Mouse (Mus musculus): ENCODE measurements around the gene E2f2. TPM values are rescaled to one million over a fixed set of nuclear protein-coding genes. Genes with fewer than 3 reads are reported as not detected.

Gene E2f2
- polyA plus RNA-seq, 1 experiment from 2014 or later = 10.7 TPM

DNA sequence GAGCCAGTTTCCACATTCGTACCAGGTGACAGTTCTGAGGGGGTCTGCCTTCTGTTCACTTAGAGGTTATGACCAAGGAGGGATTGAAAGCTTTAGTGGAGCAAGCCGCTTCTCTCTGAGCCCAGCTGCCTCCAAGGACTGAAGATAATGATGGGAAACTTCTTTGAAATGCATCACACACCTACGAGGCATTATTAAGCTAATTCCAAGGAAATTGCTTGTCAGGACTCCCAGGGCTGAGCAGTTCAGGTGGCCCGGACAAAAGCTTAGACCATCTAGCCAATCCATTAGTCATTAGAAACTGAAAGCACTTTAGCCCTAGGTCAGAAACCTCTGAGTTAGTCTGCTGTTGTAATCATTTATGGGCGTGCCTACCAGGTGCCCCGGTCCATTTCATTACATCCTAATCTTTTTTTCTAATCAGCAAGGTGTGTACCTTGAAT is 25.5 kb upstream of the E2f2 start:
- Histone ChIP-seq H3K9ac (replicated peaks) (peak overlapping the region; percentile 83; the same call in 1 of the 2 replicates), H3K36me3 (no peaks in the 10 kb centered on the region), H3K4me1 (peaks cover 75% of the 10 kb centered on the region), H3K4me3 (peak overlapping the region; percentile 75), H3K27me3 (peaks cover 15% of the 10 kb centered on the region; the same call in 1 of the 2 replicates), H3K4me2 (replicated peaks) (peak overlapping the region; percentile 78), H3K9me3 (no peaks in the 10 kb centered on the region), H3K27ac (replicated peaks) (peak overlapping the region; percentile 90)
- 4% methylated on average over 6 of the region's 6 CpGs for WGBS
- ATAC-seq (ENCODE audit: low FRiP score, low read depth) = no peak

DNA sequence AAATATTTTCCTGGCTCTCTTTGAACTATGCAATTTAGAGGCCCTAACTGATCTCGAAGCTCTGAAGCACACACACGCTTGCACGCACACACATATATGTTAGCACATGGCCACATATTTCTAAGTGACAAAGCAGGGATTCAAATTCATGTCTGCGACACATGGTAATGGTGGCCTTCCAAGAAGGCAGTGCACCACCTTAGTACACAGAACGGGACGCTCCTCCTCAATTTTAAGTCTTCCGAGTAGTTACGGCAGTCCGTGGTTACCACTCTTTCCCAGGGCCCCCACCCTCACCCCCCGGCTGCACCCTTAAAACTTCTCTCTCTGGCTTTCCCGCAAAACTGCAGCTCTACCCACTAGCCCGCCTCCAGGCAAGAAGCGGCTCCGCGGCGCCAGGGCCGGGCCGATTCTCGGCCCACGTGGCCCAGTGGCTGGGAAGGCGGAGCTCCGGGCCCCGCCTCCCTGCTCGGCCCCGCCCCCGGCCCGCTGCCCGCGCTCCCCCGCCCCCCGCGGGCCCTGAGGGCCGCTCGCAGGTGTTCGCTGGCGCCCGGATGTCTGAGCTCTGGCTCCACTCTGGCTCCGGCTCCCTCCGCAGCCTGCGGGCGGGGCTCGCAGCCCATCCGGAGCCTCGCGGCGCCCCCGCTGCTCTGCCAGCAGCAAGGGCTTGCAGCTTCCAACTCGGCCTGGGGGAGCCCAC is 24.6 kb upstream of the E2f2 start:
- peaks cover 15% of the 10 kb centered on the region; the same call in 1 of the 2 replicates for H3K27me3 ChIP-seq
- H3K4me1 ChIP-seq = peaks cover 66% of the 10 kb centered on the region
- no peaks in the 10 kb centered on the region for H3K9me3 ChIP-seq
- WGBS = 2% methylated on average over 44 of the region's 48 CpGs
- H3K4me3 ChIP-seq = peak overlapping the region; percentile 43
- peak; percentile 64 for ATAC-seq (ENCODE audit: low FRiP score, low read depth)
- peak overlapping the region; percentile 78 for H3K4me2 ChIP-seq (replicated peaks)
- H3K9ac ChIP-seq (replicated peaks) = peak overlapping the region; percentile 58
- H3K36me3 ChIP-seq = no peaks in the 10 kb centered on the region
- H3K27ac ChIP-seq (replicated peaks) = peak overlapping the region; percentile 67

DNA sequence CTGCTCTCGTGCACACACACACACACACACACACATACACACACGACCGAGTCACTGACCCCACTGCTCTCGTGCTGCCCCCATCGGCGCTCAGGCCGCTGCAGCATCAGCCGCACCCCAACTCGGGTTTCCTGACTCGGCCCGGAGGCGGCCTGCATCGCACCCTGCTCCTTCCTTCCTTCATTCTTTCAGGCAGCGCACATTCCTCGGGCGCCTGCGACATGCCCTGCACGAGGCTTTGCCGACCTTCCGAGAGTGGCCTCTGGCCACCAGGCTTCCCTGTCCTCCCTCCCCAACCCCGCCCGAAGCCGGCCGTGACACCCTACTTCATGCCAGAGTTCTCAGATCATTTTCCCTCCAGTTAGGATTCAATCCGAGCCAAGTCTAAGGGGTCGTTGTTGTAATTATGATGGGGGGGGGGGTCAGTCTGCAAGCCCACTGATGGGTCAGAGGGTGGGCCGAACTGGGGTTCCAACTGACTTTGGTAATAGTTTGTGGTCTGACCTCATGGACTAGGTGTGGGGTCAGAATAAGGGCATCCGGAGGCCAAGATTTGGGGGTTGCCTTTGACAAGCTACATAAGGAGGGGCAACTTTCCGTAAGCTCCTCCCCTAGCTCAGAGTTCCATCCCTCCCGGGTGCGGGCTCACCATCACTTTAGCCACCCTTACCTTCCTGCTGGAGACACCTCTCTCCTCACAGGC is 23.7 kb upstream of the E2f2 start:
- Histone ChIP-seq H3K9ac (replicated peaks) (peak overlapping the region; percentile 58), H3K27ac (replicated peaks) (peak overlapping the region; percentile 67), H3K4me3 (peak overlapping the region; percentile 43), H3K36me3 (no peaks in the 10 kb centered on the region), H3K9me3 (no peaks in the 10 kb centered on the region), H3K4me2 (replicated peaks) (peak overlapping the region; percentile 78), H3K4me1 (peaks cover 58% of the 10 kb centered on the region), H3K27me3 (peaks cover 15% of the 10 kb centered on the region; the same call in 1 of the 2 replicates)
- peak; percentile 14 for ATAC-seq (ENCODE audit: low FRiP score, low read depth)
- WGBS = 9% methylated on average over 31 of the region's 31 CpGs

DNA sequence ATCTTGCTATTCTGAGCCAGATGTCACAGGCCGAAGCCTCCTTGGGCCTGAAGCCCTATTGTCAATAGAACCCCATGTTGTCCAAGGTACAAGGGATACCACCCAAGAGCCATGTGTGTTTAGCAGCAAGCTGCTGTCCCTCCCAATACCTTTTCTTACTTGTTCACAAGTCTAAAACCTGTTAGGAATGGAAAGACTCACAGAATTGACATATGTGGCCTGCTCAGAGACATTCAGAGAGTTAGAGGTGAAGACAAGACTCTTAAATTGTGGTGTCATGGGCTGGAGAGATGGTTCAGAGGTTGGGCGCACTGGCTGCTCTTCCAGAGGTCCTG is 23.2 kb upstream of the E2f2 start:
- no peak for ATAC-seq (ENCODE audit: low FRiP score, low read depth)
- H3K4me2 ChIP-seq (replicated peaks) = no peak overlapping the region
- peak overlapping the region; percentile 67; the same call in 1 of the 2 replicates for H3K27ac ChIP-seq (replicated peaks)
- H3K9ac ChIP-seq (replicated peaks) = no peak overlapping the region
- 74% methylated on average over 2 of the region's 2 CpGs for WGBS
- H3K4me1 ChIP-seq = peaks cover 53% of the 10 kb centered on the region
- no peak overlapping the region for H3K4me3 ChIP-seq
- H3K9me3 ChIP-seq = no peaks in the 10 kb centered on the region
- peaks cover 15% of the 10 kb centered on the region; the same call in 1 of the 2 replicates for H3K27me3 ChIP-seq
- H3K36me3 ChIP-seq = no peaks in the 10 kb centered on the region

DNA sequence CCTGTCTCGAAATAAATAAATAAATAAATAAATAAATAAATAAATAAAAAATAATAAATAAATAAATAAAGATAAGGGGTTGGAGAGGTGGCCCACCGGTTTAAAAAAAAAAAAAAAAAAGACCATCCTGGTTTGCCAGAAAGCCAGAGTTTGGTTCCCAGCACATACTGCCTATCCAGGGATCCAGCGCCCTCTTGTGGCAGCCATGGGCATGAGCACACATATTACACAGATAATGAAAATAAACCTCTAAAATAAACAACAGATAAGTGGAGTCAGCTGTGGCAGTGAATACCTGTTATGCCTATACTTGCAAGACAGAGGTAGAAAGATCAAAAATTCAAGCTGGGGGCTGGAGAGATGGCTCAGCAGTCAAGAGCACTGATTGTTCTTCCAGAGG is 22.5 kb upstream of the E2f2 start:
- Histone ChIP-seq H3K36me3 (no peaks in the 10 kb centered on the region), H3K9ac (replicated peaks) (no peak overlapping the region), H3K4me3 (no peak overlapping the region), H3K27ac (replicated peaks) (0 out of 2 replicates have a peak overlapping the region, but pooled peaks have one; percentile 2), H3K27me3 (peaks cover 18% of the 10 kb centered on the region; the same call in 1 of the 2 replicates), H3K4me1 (peaks cover 46% of the 10 kb centered on the region), H3K9me3 (no peaks in the 10 kb centered on the region), H3K4me2 (replicated peaks) (no peak overlapping the region)
- ATAC-seq (ENCODE audit: low FRiP score, low read depth) = no peak
- 35% methylated on average over 3 of the region's 3 CpGs for WGBS

DNA sequence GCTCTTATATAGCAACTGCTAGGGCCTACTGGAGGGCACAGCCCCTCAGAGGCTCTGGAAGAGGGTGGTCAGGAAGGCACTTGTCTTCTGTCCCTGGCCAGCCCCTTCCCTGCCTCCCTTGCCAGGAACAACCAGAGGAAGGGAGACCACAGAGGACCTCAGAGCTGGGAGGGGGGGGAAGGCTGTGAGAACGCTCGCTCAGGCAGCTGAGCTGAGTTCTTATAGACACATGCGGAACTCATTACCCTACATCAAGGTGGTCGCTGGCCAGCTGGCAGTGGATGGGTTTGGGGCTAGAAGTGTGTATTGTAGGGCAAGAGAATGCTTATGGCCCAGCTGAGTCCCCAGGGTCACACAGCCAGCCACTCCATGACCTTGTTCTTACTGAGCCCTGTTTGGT is 21.6 kb upstream of the E2f2 start:
- Histone ChIP-seq H3K4me3 (no peak overlapping the region), H3K27me3 (peaks cover 15% of the 10 kb centered on the region; the same call in 1 of the 2 replicates), H3K27ac (replicated peaks) (no peak overlapping the region), H3K9me3 (no peaks in the 10 kb centered on the region), H3K9ac (replicated peaks) (no peak overlapping the region), H3K4me2 (replicated peaks) (no peak overlapping the region), H3K36me3 (no peaks in the 10 kb centered on the region), H3K4me1 (peaks cover 39% of the 10 kb centered on the region)
- no peak for ATAC-seq (ENCODE audit: low FRiP score, low read depth)
- 37% methylated on average over 4 of the region's 4 CpGs for WGBS

DNA sequence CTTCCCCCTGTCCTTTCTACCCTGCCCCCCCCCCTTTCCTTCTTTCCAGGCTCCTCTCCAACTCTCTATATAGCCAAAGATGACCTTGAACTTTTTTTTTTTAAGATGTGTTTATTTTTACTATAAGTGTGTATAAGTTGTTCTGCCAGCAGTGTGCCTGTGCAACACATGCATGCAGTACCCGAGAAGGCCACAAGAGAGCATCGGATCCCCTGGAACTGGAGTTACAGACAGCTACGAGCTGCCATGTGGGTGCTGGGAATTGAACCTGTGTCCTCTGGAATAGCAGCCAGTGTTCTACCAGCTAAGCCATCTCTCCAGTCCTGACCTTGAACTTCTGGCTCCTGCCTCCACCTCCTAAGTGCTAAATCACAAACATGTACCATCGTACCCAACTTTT is 19.4 kb upstream of the E2f2 start:
- Histone ChIP-seq H3K9ac (replicated peaks) (no peak overlapping the region), H3K4me1 (peaks cover 19% of the 10 kb centered on the region), H3K4me2 (replicated peaks) (no peak overlapping the region), H3K27me3 (0 out of 2 replicates have a peak, but pooled peaks cover 4% of the 10 kb centered on the region), H3K27ac (replicated peaks) (no peak overlapping the region), H3K9me3 (no peaks in the 10 kb centered on the region), H3K36me3 (no peaks in the 10 kb centered on the region), H3K4me3 (no peak overlapping the region)
- WGBS = 89% methylated on average over 4 of the region's 4 CpGs
- ATAC-seq (ENCODE audit: low FRiP score, low read depth) = no peak

DNA sequence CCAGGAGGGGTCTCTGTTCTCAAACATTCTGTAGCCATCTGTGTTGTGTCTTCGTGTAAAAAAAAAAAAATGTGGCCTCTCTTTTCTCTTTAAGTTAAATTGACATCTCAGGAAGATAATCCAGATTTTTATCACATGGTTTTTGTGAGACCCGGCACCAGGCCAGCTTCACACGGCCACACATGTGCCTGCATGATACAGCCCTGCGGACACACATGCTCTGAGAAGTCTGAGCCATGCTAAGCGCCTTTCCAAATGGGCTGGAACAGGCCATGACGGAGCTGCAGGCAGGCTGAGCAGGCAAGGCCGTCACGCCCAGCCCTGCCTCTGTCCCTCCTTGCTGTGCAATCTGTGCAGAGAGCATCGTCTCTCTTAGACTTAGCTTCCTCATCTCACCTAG is 17.7 kb upstream of the E2f2 start:
- ATAC-seq (ENCODE audit: low FRiP score, low read depth) = no peak
- Histone ChIP-seq H3K27me3 (0 out of 2 replicates have a peak, but pooled peaks cover 4% of the 10 kb centered on the region), H3K36me3 (no peaks in the 10 kb centered on the region), H3K9ac (replicated peaks) (no peak overlapping the region), H3K27ac (replicated peaks) (no peak overlapping the region), H3K4me3 (no peak overlapping the region), H3K4me2 (replicated peaks) (no peak overlapping the region), H3K4me1 (peaks cover 13% of the 10 kb centered on the region), H3K9me3 (no peaks in the 10 kb centered on the region)
- 71% methylated on average over 9 of the region's 9 CpGs for WGBS

DNA sequence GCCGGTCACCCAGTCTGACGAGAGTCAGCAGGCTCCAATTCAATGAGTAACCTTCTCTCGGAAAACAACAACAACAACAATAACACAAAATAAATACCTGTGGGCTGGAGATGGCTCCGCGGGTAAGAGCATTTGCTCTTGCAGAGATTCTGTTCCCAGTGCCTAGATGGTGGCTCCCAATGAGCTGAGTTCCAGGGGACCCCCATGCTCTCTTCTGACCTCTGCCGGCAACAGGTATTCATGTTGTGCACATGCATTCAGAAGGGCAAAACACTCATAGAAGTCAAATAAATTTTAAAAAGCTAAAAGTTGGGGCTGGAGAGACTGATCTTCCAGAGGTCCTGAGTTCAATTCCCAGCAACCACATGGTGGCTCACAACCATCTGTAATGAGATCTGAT is 13.7 kb upstream of the E2f2 start:
- WGBS = 81% methylated on average over 6 of the region's 6 CpGs
- no peak for ATAC-seq (ENCODE audit: low FRiP score, low read depth)
- 0 out of 2 replicates have a peak, but pooled peaks cover 4% of the 10 kb centered on the region for H3K27me3 ChIP-seq
- H3K4me1 ChIP-seq = peaks cover 16% of the 10 kb centered on the region
- H3K4me2 ChIP-seq (replicated peaks) = no peak overlapping the region
- H3K4me3 ChIP-seq = no peak overlapping the region
- no peak overlapping the region for H3K9ac ChIP-seq (replicated peaks)
- H3K27ac ChIP-seq (replicated peaks) = no peak overlapping the region
- H3K9me3 ChIP-seq = no peaks in the 10 kb centered on the region
- no peaks in the 10 kb centered on the region for H3K36me3 ChIP-seq

DNA sequence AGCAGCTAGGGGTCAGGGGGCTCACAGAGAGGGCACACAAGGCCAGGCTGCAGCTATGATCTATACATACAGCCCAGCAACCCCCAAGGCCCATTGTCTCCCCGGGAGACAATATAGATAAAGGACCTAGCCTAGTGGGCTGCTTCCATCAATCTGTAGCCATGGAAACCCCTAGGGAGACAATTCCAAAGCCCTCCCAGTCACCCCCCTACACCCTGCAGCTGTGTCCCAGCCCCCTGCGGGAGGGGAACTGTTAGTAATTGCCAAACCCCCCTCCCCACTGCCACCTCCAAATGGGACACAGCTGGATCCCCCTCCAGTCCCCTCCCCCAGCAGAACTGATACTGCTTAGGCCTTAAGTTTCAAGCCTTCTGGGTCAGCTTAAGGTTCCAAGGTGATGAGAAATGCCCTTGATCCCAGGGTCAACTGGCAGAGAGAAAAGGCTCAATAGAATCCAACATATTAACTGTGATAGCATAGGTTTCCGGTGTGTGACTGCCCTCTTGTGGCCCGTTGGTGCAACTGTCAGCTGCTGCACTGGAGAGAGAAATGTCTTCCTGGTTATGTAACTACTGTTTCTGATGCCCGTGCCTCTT is 12.3 kb upstream of the E2f2 start:
- under 1% methylated on average over 5 of the region's 5 CpGs for WGBS
- H3K9me3 ChIP-seq = no peaks in the 10 kb centered on the region
- no peaks in the 10 kb centered on the region for H3K36me3 ChIP-seq
- H3K4me3 ChIP-seq = no peak overlapping the region
- peak overlapping the region; percentile 1; the same call in 1 of the 2 replicates for H3K4me2 ChIP-seq (replicated peaks)
- peaks cover 16% of the 10 kb centered on the region for H3K4me1 ChIP-seq
- ATAC-seq (ENCODE audit: low FRiP score, low read depth) = peak; percentile 75
- no peak overlapping the region for H3K9ac ChIP-seq (replicated peaks)
- no peaks in the 10 kb centered on the region for H3K27me3 ChIP-seq
- H3K27ac ChIP-seq (replicated peaks) = peak overlapping the region; percentile 75

DNA sequence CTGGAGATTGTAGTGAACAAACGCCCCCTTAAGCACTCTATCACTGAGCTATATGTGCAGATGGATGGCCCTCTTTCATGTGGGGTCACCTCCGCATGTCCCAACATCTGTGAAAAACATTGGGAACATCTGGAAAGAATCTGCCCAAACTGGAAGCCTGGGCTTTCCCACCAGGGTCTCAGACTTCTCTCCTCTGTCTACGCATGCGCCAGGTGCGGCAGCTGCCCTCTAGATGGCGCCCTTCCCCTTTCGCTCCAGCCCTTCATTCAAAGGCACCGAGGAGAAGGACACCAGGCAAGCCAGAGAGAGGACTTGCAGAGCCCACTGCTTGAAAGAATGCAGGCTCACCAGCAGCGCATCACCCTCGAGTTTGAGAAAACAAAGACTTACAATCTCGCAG is 8.7 kb upstream of the E2f2 start:
- no peaks in the 10 kb centered on the region for H3K9me3 ChIP-seq
- H3K27ac ChIP-seq (replicated peaks) = no peak overlapping the region
- 0 out of 2 replicates have a peak, but pooled peaks have one; percentile 48 for ATAC-seq (ENCODE audit: low FRiP score, low read depth)
- no peak overlapping the region for H3K4me3 ChIP-seq
- H3K4me2 ChIP-seq (replicated peaks) = no peak overlapping the region
- H3K4me1 ChIP-seq = peaks cover 16% of the 10 kb centered on the region
- H3K36me3 ChIP-seq = no peaks in the 10 kb centered on the region
- H3K9ac ChIP-seq (replicated peaks) = no peak overlapping the region
- no peaks in the 10 kb centered on the region for H3K27me3 ChIP-seq
- 3% methylated on average over 11 of the region's 11 CpGs for WGBS

DNA sequence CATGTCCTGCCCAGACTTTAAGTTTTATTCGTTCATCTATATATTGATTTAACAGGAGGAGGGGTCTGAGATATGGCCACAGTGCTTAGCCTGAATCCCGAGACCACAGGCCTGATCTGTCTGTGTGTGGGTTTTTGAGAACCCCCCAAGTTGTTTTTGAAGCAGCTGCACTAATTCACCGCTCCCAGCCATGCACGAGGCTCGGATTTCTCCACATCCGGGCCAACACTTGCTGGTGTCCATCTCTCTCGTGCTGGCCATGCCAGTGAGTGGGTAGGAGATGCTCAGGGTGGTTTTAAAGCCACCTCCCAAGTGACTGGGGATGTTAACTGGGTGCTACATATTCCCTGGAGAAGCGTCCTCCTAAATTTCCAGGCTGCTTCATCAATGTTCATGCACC is 7.2 kb upstream of the E2f2 start:
- no peak for ATAC-seq (ENCODE audit: low FRiP score, low read depth)
- Histone ChIP-seq H3K4me2 (replicated peaks) (no peak overlapping the region), H3K4me1 (peaks cover 7% of the 10 kb centered on the region), H3K27ac (replicated peaks) (no peak overlapping the region), H3K36me3 (no peaks in the 10 kb centered on the region), H3K27me3 (peaks cover 2% of the 10 kb centered on the region; the same call in 1 of the 2 replicates), H3K4me3 (no peak overlapping the region), H3K9me3 (no peaks in the 10 kb centered on the region), H3K9ac (replicated peaks) (no peak overlapping the region)
- 83% methylated on average over 8 of the region's 8 CpGs for WGBS

Measured in midbrain, embryonic 12.5 days (tissue).